Mouse (Mus musculus) limb, embryonic 13.5 days (tissue): ENCODE results near the gene Nmrk2. TPM values are rescaled to one million over a fixed set of nuclear protein-coding genes. Genes with fewer than 3 reads are reported as not detected.

Experiments
- polyA plus RNA-seq: library from polyadenylated mRNA; unstranded; fragments of >200 nt; fragmentation: Nextera tagmentation; extraction: Ambion mirVana; gene quantifications from 2 replicates; pipeline ENCODE4 v1.2.1, GENCODE M21; 2015

Nmrk2 gene
- polyA plus RNA-seq, 1 experiment from 2014 or later = 0.18 TPM

Other genes with a start within 250 kb of the Nmrk2 start
- 7.4 and 9.0 TPM in 2 replicates for gene Gng7, start 187.1 kb downstream of the Nmrk2 start, polyA plus RNA-seq
- 0.15 and 0.33 TPM in 2 replicates for gene Diras1, start 176.4 kb downstream of the Nmrk2 start, polyA plus RNA-seq
- 19.2 and 20.0 TPM in 2 replicates for gene Slc39a3, start 164.6 kb downstream of the Nmrk2 start, polyA plus RNA-seq
- 227 and 231 TPM in 2 replicates for gene Sgta, start 141.9 kb downstream of the Nmrk2 start, polyA plus RNA-seq
- gene Thop1, start 132.0 kb downstream of the Nmrk2 start, polyA plus RNA-seq = 58.4 and 62.0 TPM in 2 replicates
- gene Creb3l3, start 103.2 kb downstream of the Nmrk2 start, polyA plus RNA-seq = 0.18 and 0.60 TPM in 2 replicates
- 192 and 197 TPM in 2 replicates for gene Map2k2, start 96.1 kb downstream of the Nmrk2 start, polyA plus RNA-seq
- gene Zbtb7a, start 66.8 kb downstream of the Nmrk2 start, polyA plus RNA-seq = 22.5 and 22.6 TPM in 2 replicates
- gene Pias4, start 34.1 kb downstream of the Nmrk2 start, polyA plus RNA-seq = 62.2 and 62.3 TPM in 2 replicates
- gene Eef2, start 25.4 kb downstream of the Nmrk2 start, polyA plus RNA-seq = 577 and 592 TPM in 2 replicates
- gene Dapk3, start 19.0 kb downstream of the Nmrk2 start, polyA plus RNA-seq = 53.4 and 53.7 TPM in 2 replicates
- not detected in 2 replicates for gene 4930442H23Rik, start 18.2 kb downstream of the Nmrk2 start, polyA plus RNA-seq
- gene Atcay, start 28.8 kb upstream of the Nmrk2 start, polyA plus RNA-seq = 0.20 and 0.43 TPM in 2 replicates
- gene Zfr2, start 31.1 kb upstream of the Nmrk2 start, polyA plus RNA-seq = 11.5 and 11.6 TPM in 2 replicates
- 4.7 and 5.4 TPM in 2 replicates for gene Matk, start 50.9 kb upstream of the Nmrk2 start, polyA plus RNA-seq
- 206 and 213 TPM in 2 replicates for gene Mrpl54, start 64.9 kb upstream of the Nmrk2 start, polyA plus RNA-seq
- 63.3 and 63.5 TPM in 2 replicates for gene Apba3, start 64.9 kb upstream of the Nmrk2 start, polyA plus RNA-seq
- gene Tjp3, start 89.5 kb upstream of the Nmrk2 start, polyA plus RNA-seq = 2.6 and 2.9 TPM in 2 replicates
- gene Pip5k1c, start 90.9 kb upstream of the Nmrk2 start, polyA plus RNA-seq = 51.5 and 58.5 TPM in 2 replicates
- 41.8 and 42.3 TPM in 2 replicates for gene Cactin, start 119.1 kb upstream of the Nmrk2 start, polyA plus RNA-seq
- 5.2 and 7.8 TPM in 2 replicates for gene Tbxa2r, start 126.7 kb upstream of the Nmrk2 start, polyA plus RNA-seq
- 0.06 TPM in 1 of 2 replicates, not detected in the other for gene Gipc3, start 141.2 kb upstream of the Nmrk2 start, polyA plus RNA-seq
- 106 and 109 TPM in 2 replicates for gene Hmg20b, start 148.4 kb upstream of the Nmrk2 start, polyA plus RNA-seq
- gene Mfsd12, start 155.4 kb upstream of the Nmrk2 start, polyA plus RNA-seq = 12.2 and 13.6 TPM in 2 replicates
- gene 4930404N11Rik, start 163.8 kb upstream of the Nmrk2 start, polyA plus RNA-seq = 0.97 and 1.0 TPM in 2 replicates
- gene Fzr1, start 176.5 kb upstream of the Nmrk2 start, polyA plus RNA-seq = 111 and 112 TPM in 2 replicates
- 72.7 and 79.4 TPM in 2 replicates for gene Dohh, start 182.4 kb upstream of the Nmrk2 start, polyA plus RNA-seq
- 3.3 and 4.0 TPM in 2 replicates for gene Gm48551, start 182.4 kb upstream of the Nmrk2 start, polyA plus RNA-seq
- gene Gm48552, start 187.0 kb upstream of the Nmrk2 start, polyA plus RNA-seq = 1.7 and 1.9 TPM in 2 replicates
- gene Smim24, start 191.0 kb upstream of the Nmrk2 start, polyA plus RNA-seq = 4.2 and 4.7 TPM in 2 replicates